8 mouse cellular contexts compared by ENCODE assay signal in the genomic region with DNA sequence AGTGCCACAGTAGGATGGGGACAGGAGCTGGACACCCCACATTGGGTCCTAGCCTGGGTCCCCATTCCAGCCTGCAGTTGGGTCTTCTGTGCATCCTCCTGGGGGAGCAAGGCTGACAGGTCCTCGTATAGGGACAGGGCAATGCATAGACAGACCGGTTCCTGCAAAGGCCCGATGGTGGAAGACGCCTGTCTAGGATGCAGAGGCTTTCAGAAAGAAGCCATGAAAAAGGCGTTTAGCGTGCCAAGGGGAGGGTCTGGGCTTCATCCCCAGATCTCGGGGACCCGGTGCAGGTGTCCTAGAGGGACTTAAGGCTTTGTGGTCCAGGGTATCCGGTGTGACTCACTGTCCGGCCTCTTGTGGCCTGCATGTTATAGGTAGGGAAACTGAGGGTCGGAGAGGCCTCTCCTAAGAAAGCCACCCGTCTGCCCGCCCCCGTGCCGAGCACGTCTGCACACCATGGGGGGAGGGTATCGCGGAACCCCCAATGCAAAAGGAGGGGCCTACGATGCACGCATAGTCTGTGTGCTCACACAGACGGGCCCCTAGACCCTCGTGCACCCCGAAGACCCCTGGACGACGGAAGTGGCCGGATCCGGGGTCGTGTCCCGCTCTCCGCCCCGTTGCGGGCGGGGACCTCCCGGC. TPM values are rescaled to one million over a fixed set of nuclear protein-coding genes. Genes with fewer than 3 reads are reported as not detected.
DNase-seq lines count a peak whose midpoint lies in the region; ATAC-seq lines count a peak whose summit lies in the region.

No protein-coding gene starts in this region.

- 4% methylated on average over 34 of the region's 34 CpGs for WGBS in forebrain, embryonic 10.5 days
- WGBS in limb, embryonic 10.5 days: 5% methylated on average over 34 of the region's 34 CpGs
- 1% methylated on average over 34 of the region's 34 CpGs for WGBS in neural tube, embryonic 15.5 days

- peak; percentile 96 for DNase-seq in heart, adult 11 months
- DNase-seq in heart, postnatal 10 days: no peak
- DNase-seq in forebrain, embryonic 10.5 days (ENCODE audit: extremely low spot score, low spot score): no peak
- DNase-seq in limb, embryonic 10.5 days (ENCODE audit: low spot score): peak; percentile 53
- DNase-seq in ovary, postnatal 36 days (ENCODE audit: low spot score): no peak

- peaks cover 60% of the 10 kb centered on the region for H3K4me1 ChIP-seq in forebrain, embryonic 10.5 days
- H3K4me1 ChIP-seq in limb, embryonic 10.5 days: peaks cover 46% of the 10 kb centered on the region
- peaks cover 57% of the 10 kb centered on the region for H3K4me1 ChIP-seq in neural tube, embryonic 15.5 days

- H3K27me3 ChIP-seq in forebrain, embryonic 10.5 days (ENCODE audit: poor library complexity, severe bottlenecking): 0 out of 2 replicates have a peak, but pooled peaks cover under 1% of the 10 kb centered on the region
- H3K27me3 ChIP-seq in limb, embryonic 10.5 days (ENCODE audit: low read depth, poor library complexity, severe bottlenecking): no peaks in the 10 kb centered on the region
- H3K27me3 ChIP-seq in neural tube, embryonic 15.5 days (replicated peaks): no peaks in the 10 kb centered on the region

- intact Hi-C loops in heart, postnatal 10 days (cut with DNase I): no loop called here

- peak overlapping the region; percentile 94 for H3K27ac ChIP-seq in forebrain, embryonic 10.5 days
- peak overlapping the region; percentile 94 for H3K27ac ChIP-seq in limb, embryonic 10.5 days
- H3K27ac ChIP-seq in neural tube, embryonic 15.5 days (replicated peaks): peak overlapping the region; percentile 99

- peaks cover 73% of the 10 kb centered on the region for H3K36me3 ChIP-seq in forebrain, embryonic 10.5 days (replicated peaks)
- H3K36me3 ChIP-seq in limb, embryonic 10.5 days: peaks cover 74% of the 10 kb centered on the region
- H3K36me3 ChIP-seq in neural tube, embryonic 15.5 days: peaks cover 61% of the 10 kb centered on the region

- H3K4me2 ChIP-seq in neural tube, embryonic 15.5 days: peak overlapping the region; percentile 87

- peak overlapping the region; percentile 97 for H3K9ac ChIP-seq in neural tube, embryonic 15.5 days (replicated peaks)

- H3K9me3 ChIP-seq in forebrain, embryonic 10.5 days: no peaks in the 10 kb centered on the region
- H3K9me3 ChIP-seq in limb, embryonic 10.5 days (replicated peaks): no peaks in the 10 kb centered on the region
- H3K9me3 ChIP-seq in neural tube, embryonic 15.5 days (replicated peaks): no peaks in the 10 kb centered on the region

- peak; percentile 5 for ATAC-seq in CD4-positive, CD25-positive, alpha-beta regulatory T cell, adult 4 months
- peak; percentile 49 for ATAC-seq in neural tube, embryonic 15.5 days (ENCODE audit: low FRiP score)
- no peak; the same call in 1 of the 2 replicates for ATAC-seq in frontal cortex, adult (ENCODE audit: low TSS enrichment)

- H3K4me3 ChIP-seq in forebrain, embryonic 10.5 days: peak overlapping the region; percentile 72
- peak overlapping the region; percentile 66 for H3K4me3 ChIP-seq in limb, embryonic 10.5 days
- H3K4me3 ChIP-seq in neural tube, embryonic 15.5 days (replicated peaks): peak overlapping the region; percentile 70

RNA-seq across cellular contexts. Expression of a gene that starts 0.5 kb away (rescaled TPM):
- 10 to 100 TPM; 37.1 to 40.2 TPM for total RNA-seq in heart, postnatal 10 days (2021)
- 1 to 10 TPM; 4.3 to 4.5 TPM for polyA plus RNA-seq in CD4-positive, CD25-positive, alpha-beta regulatory T cell, adult 4 months (2017; shearing (Covaris generic))
- polyA plus RNA-seq in forebrain, embryonic 10.5 days (2016; fragmentation: Nextera tagmentation; extraction: Ambion mirVana): 67.1 and 69.2 TPM in 2 replicates
- 92.7 and 100 TPM in 2 replicates for polyA plus RNA-seq in limb, embryonic 10.5 days (2016; fragmentation: Nextera tagmentation; extraction: Ambion mirVana)
- polyA plus RNA-seq in neural tube, embryonic 15.5 days (2015; fragmentation: Nextera tagmentation; extraction: Ambion mirVana): 97.5 and 102 TPM in 2 replicates

RNA-seq across cellular contexts. Expression of a gene that starts 15.2 kb away (rescaled TPM):
- total RNA-seq in heart, postnatal 10 days (2021): 10 to 100 TPM; 32.0 to 39.7 TPM
- 10 to 100 TPM; 30.2 to 39.2 TPM for polyA plus RNA-seq in CD4-positive, CD25-positive, alpha-beta regulatory T cell, adult 4 months (2017; shearing (Covaris generic))
- polyA plus RNA-seq in forebrain, embryonic 10.5 days (2016; fragmentation: Nextera tagmentation; extraction: Ambion mirVana): 30.8 and 34.3 TPM in 2 replicates
- 25.2 and 29.9 TPM in 2 replicates for polyA plus RNA-seq in limb, embryonic 10.5 days (2016; fragmentation: Nextera tagmentation; extraction: Ambion mirVana)
- polyA plus RNA-seq in neural tube, embryonic 15.5 days (2015; fragmentation: Nextera tagmentation; extraction: Ambion mirVana): 40.5 and 43.5 TPM in 2 replicates

RNA-seq across cellular contexts. Expression of a gene that starts 21.5 kb away (rescaled TPM):
- 10 to 100 TPM; 37.3 to 38.9 TPM for total RNA-seq in heart, postnatal 10 days (2021)
- 1 to 10 TPM; 7.5 to 9.6 TPM for polyA plus RNA-seq in CD4-positive, CD25-positive, alpha-beta regulatory T cell, adult 4 months (2017; shearing (Covaris generic))
- 10.5 and 12.2 TPM in 2 replicates for polyA plus RNA-seq in forebrain, embryonic 10.5 days (2016; fragmentation: Nextera tagmentation; extraction: Ambion mirVana)
- polyA plus RNA-seq in limb, embryonic 10.5 days (2016; fragmentation: Nextera tagmentation; extraction: Ambion mirVana): 7.1 and 10.8 TPM in 2 replicates
- polyA plus RNA-seq in neural tube, embryonic 15.5 days (2015; fragmentation: Nextera tagmentation; extraction: Ambion mirVana): 536 and 627 TPM in 2 replicates

RNA-seq across cellular contexts. Expression of a gene that starts 28.9 kb away (rescaled TPM):
- 1 to 10 TPM; 7.9 to 9.3 TPM for total RNA-seq in heart, postnatal 10 days (2021)
- 10 to 100 TPM; 15.1 to 17.5 TPM for polyA plus RNA-seq in CD4-positive, CD25-positive, alpha-beta regulatory T cell, adult 4 months (2017; shearing (Covaris generic))
- polyA plus RNA-seq in forebrain, embryonic 10.5 days (2016; fragmentation: Nextera tagmentation; extraction: Ambion mirVana): 12.0 and 14.9 TPM in 2 replicates
- 12.7 and 17.1 TPM in 2 replicates for polyA plus RNA-seq in limb, embryonic 10.5 days (2016; fragmentation: Nextera tagmentation; extraction: Ambion mirVana)
- polyA plus RNA-seq in neural tube, embryonic 15.5 days (2015; fragmentation: Nextera tagmentation; extraction: Ambion mirVana): 18.9 and 21.0 TPM in 2 replicates

RNA-seq across cellular contexts. Expression of a gene that starts 32.3 kb away (rescaled TPM):
- total RNA-seq in heart, postnatal 10 days (2021): under 1 TPM in 1 of 2 experiments, not detected in 1; 0.53 TPM
- 10 to 100 TPM; 13.7 to 24.7 TPM for polyA plus RNA-seq in CD4-positive, CD25-positive, alpha-beta regulatory T cell, adult 4 months (2017; shearing (Covaris generic))
- 0.12 TPM in 1 of 2 replicates, not detected in the other for polyA plus RNA-seq in forebrain, embryonic 10.5 days (2016; fragmentation: Nextera tagmentation; extraction: Ambion mirVana)
- not detected in 2 replicates for polyA plus RNA-seq in limb, embryonic 10.5 days (2016; fragmentation: Nextera tagmentation; extraction: Ambion mirVana)
- 0.14 and 1.4 TPM in 2 replicates for polyA plus RNA-seq in neural tube, embryonic 15.5 days (2015; fragmentation: Nextera tagmentation; extraction: Ambion mirVana)

Comparison
In these comparisons a context has a peak if more than half of its experiments do, and no peak if none do; other contexts are left out.
1. DNase-seq: peak in heart, adult 11 months (single experiment) and limb, embryonic 10.5 days (single experiment); none in heart, postnatal 10 days (0 of 2), forebrain, embryonic 10.5 days (single experiment) and ovary, postnatal 36 days (single experiment).
2. RNA of a gene that starts 0.5 kb away (polyA plus RNA-seq): 97.5 to 102 TPM in neural tube, embryonic 15.5 days, 92.7 to 100 TPM in limb, embryonic 10.5 days and 67.1 to 69.2 TPM in forebrain, embryonic 10.5 days; 4.3 to 4.5 TPM in CD4-positive, CD25-positive, alpha-beta regulatory T cell, adult 4 months; every median in the first group is over 10 times any median in the second.
3. RNA of a gene that starts 21.5 kb away (polyA plus RNA-seq): 536 to 627 TPM in neural tube, embryonic 15.5 days; 10.5 to 12.2 TPM in forebrain, embryonic 10.5 days, 7.1 to 10.8 TPM in limb, embryonic 10.5 days and 7.5 to 9.6 TPM in CD4-positive, CD25-positive, alpha-beta regulatory T cell, adult 4 months; every median in the first group is over 10 times any median in the second.
4. Peak in every context shown above with its lines, with median percentiles within 50 percentile points of each other: H3K27ac ChIP-seq and H3K4me3 ChIP-seq.